Comparison of ENCODE assay signal across 11 mouse cellular contexts in genomic region chr13:37560387-37560786, GRCm38 (mm10).
DNase-seq lines count a peak whose midpoint lies in the region; ATAC-seq and TF ChIP-seq lines count a peak whose summit lies in the region.
"Had no signal": no experiment of that assay in that cellular context is flagged by ENCODE, and none has a peak within 500 bp of the region (broad histone marks: within the 10 kb centered on the region; RNA-seq: fewer than 3 reads in every experiment).

No protein-coding gene starts in this region.

- no peak for ATAC-seq in hindbrain, embryonic 11.5 days (ENCODE audit: low FRiP score)
- ATAC-seq in heart, embryonic 14.5 days (ENCODE audit: insufficient number of reproducible peaks, insufficient read depth, low FRiP score, low read depth): no peak
- no peak for ATAC-seq in erythroblast, adult 5-6 weeks (replicated peaks; ENCODE audit: low FRiP score, poor library complexity, severe bottlenecking)
- ATAC-seq: liver, embryonic 12.5 days had no signal

- H3K4me2 ChIP-seq in hindbrain, embryonic 11.5 days (replicated peaks; ENCODE audit: low read depth, low read length): no peak overlapping the region
- peak overlapping the region; percentile 11; the same call in 1 of the 2 replicates for H3K4me2 ChIP-seq in heart, embryonic 14.5 days (ENCODE audit: low read length)
- H3K4me2 ChIP-seq: liver, embryonic 12.5 days; midbrain, embryonic 12.5 days had no signal

- H3K27ac ChIP-seq in hindbrain, embryonic 10.5 days: peak overlapping the region; percentile 62
- H3K27ac ChIP-seq in hindbrain, embryonic 11.5 days (ENCODE audit: low read depth, low read length): no peak overlapping the region
- H3K27ac ChIP-seq in spleen, adult 2 months (ENCODE audit: insufficient read depth, low read length): 0 out of 2 replicates have a peak overlapping the region, but pooled peaks have one; percentile 4
- H3K27ac ChIP-seq in heart, embryonic 14.5 days (replicated peaks in 1 of 2; ENCODE audit: control insufficient read depth in 1 of 2, insufficient read depth in 1 of 2, low read depth in 2 of 2, low read length in 2 of 2): 0 out of 4 replicates have a peak overlapping the region, but pooled peaks of 1 of the 2 experiments have one; percentile 33
- H3K27ac ChIP-seq: liver, embryonic 12.5 days; midbrain, embryonic 12.5 days had no signal

- H3K27me3 ChIP-seq in hindbrain, embryonic 10.5 days (ENCODE audit: insufficient read depth, poor library complexity, severe bottlenecking): no peaks in the 10 kb centered on the region
- H3K27me3 ChIP-seq in hindbrain, embryonic 11.5 days (ENCODE audit: control insufficient read depth, insufficient read depth, low read length): no peaks in the 10 kb centered on the region
- H3K27me3 ChIP-seq in spleen, adult 2 months (ENCODE audit: control insufficient read depth, insufficient read depth, low read length): no peaks in the 10 kb centered on the region
- H3K27me3 ChIP-seq in heart, embryonic 14.5 days (ENCODE audit: control insufficient read depth, insufficient read depth, low read length): no peaks in the 10 kb centered on the region
- H3K27me3 ChIP-seq: liver, embryonic 12.5 days had no signal

- DNase-seq in hindbrain, embryonic 10.5 days (ENCODE audit: low spot score): no peak
- DNase-seq in hindbrain, embryonic 11.5 days (ENCODE audit: low spot score): no peak
- DNase-seq in spleen, adult 2 months (ENCODE audit: low read depth in 1 of 2, low spot score in 2 of 2): no peak
- no peak for DNase-seq in spleen, postnatal 4 days (ENCODE audit: low spot score in 2 of 2)
- DNase-seq in natural killer cell, adult 2 months (ENCODE audit: low spot score in 2 of 2): no peak
- no peak for DNase-seq in cerebellum, postnatal 14 days
- DNase-seq: kidney, adult 9 months had no signal

- TF ChIP-seq POLR2A in spleen, adult 2 months (IDR thresholded peaks at IDR 0.05; ENCODE audit: low read depth, low read length): no peak

- H3K36me3 ChIP-seq in hindbrain, embryonic 10.5 days: no peaks in the 10 kb centered on the region
- H3K36me3 ChIP-seq in hindbrain, embryonic 11.5 days (ENCODE audit: control insufficient read depth, insufficient read depth, low read length): no peaks in the 10 kb centered on the region
- no peaks in the 10 kb centered on the region for H3K36me3 ChIP-seq in spleen, adult 2 months (ENCODE audit: control insufficient read depth, insufficient read depth, low read length)
- no peaks in the 10 kb centered on the region for H3K36me3 ChIP-seq in heart, embryonic 14.5 days (ENCODE audit: control insufficient read depth, insufficient read depth, low read length)
- H3K36me3 ChIP-seq: liver, embryonic 12.5 days; midbrain, embryonic 12.5 days had no signal

- no peak for TF ChIP-seq CTCF in spleen, adult 2 months (IDR thresholded peaks at IDR 0.05; ENCODE audit: extremely low read depth, insufficient read depth, insufficient read length, insufficient replicate concordance)

- H3K4me1 ChIP-seq in hindbrain, embryonic 10.5 days (replicated peaks): peaks cover 43% of the 10 kb centered on the region
- H3K4me1 ChIP-seq in hindbrain, embryonic 11.5 days (replicated peaks; ENCODE audit: control insufficient read depth, insufficient read depth, low read length): no peaks in the 10 kb centered on the region
- H3K4me1 ChIP-seq in spleen, adult 2 months (ENCODE audit: control insufficient read depth, insufficient read depth, insufficient read length): peaks cover 16% of the 10 kb centered on the region
- peaks cover 38 to 41% of the 10 kb centered on the region in 2 experiments for H3K4me1 ChIP-seq in heart, embryonic 14.5 days (ENCODE audit: control insufficient read depth in 2 of 2, insufficient read depth in 2 of 2, low read length in 2 of 2)

- H3K9ac ChIP-seq in hindbrain, embryonic 11.5 days (ENCODE audit: low read depth, low read length): no peak overlapping the region
- H3K9ac ChIP-seq in heart, embryonic 14.5 days (ENCODE audit: low read length): 0 out of 2 replicates have a peak overlapping the region, but pooled peaks have one; percentile 34
- H3K9ac ChIP-seq: liver, embryonic 12.5 days; midbrain, embryonic 12.5 days had no signal

- 44% methylated on average over 9 of the region's 9 CpGs for WGBS in hindbrain, embryonic 10.5 days
- 53% methylated on average over 9 of the region's 9 CpGs for WGBS in hindbrain, embryonic 11.5 days
- 82% methylated on average over 9 of the region's 9 CpGs for WGBS in spleen, adult 2 months
- WGBS in heart, embryonic 14.5 days: 25% methylated on average over 9 of the region's 9 CpGs

- H3K4me3 ChIP-seq in hindbrain, embryonic 10.5 days: no peak overlapping the region
- no peak overlapping the region for H3K4me3 ChIP-seq in hindbrain, embryonic 11.5 days (ENCODE audit: low read depth, low read length)
- no peak overlapping the region for H3K4me3 ChIP-seq in spleen, adult 2 months (ENCODE audit: extremely low read depth, insufficient read depth, insufficient read length)
- no peak overlapping the region for H3K4me3 ChIP-seq in heart, embryonic 14.5 days (ENCODE audit: control insufficient read depth in 1 of 2, insufficient read depth in 1 of 2, low read depth in 1 of 2, low read length in 2 of 2)
- H3K4me3 ChIP-seq: liver, embryonic 12.5 days; midbrain, embryonic 12.5 days had no signal

- no peaks in the 10 kb centered on the region for H3K9me3 ChIP-seq in hindbrain, embryonic 10.5 days
- H3K9me3 ChIP-seq in hindbrain, embryonic 11.5 days (ENCODE audit: control insufficient read depth, low read length): no peaks in the 10 kb centered on the region
- H3K9me3 ChIP-seq in heart, embryonic 14.5 days (ENCODE audit: control insufficient read depth, low read length): no peaks in the 10 kb centered on the region
- H3K9me3 ChIP-seq: liver, embryonic 12.5 days; midbrain, embryonic 12.5 days had no signal
